Mouse (Mus musculus): Measurements from ENCODE around the gene Gabbr2.

- TF ChIP-seq CTCF (IDR thresholded peaks at IDR 0.05; ENCODE audit: low read depth) (no peak), EP300 (optimal IDR thresholded peaks at IDR 0.05) (no peak)
Measured at GRCm38 (mm10) chr4:46840146-46840545, 151.5 kb downstream of the Gabbr2 start.

Data from stomach, postnatal 0 days (tissue).